Mouse (Mus musculus): ENCODE results near the gene Tmem183a. TPM values are rescaled to one million over a fixed set of nuclear protein-coding genes. Genes with fewer than 3 reads are reported as not detected.

Tmem183a gene
- polyA plus RNA-seq, 1 experiment = 54.0 TPM

GRCm38 (mm10) chr1:134322591-134322990, 39.2 kb downstream of the Tmem183a start:
- DNase-seq (ENCODE audit: extremely low spot score in 1 of 2, low spot score in 1 of 2) = peak in 1 of 2 experiments; percentile 67

DNA sequence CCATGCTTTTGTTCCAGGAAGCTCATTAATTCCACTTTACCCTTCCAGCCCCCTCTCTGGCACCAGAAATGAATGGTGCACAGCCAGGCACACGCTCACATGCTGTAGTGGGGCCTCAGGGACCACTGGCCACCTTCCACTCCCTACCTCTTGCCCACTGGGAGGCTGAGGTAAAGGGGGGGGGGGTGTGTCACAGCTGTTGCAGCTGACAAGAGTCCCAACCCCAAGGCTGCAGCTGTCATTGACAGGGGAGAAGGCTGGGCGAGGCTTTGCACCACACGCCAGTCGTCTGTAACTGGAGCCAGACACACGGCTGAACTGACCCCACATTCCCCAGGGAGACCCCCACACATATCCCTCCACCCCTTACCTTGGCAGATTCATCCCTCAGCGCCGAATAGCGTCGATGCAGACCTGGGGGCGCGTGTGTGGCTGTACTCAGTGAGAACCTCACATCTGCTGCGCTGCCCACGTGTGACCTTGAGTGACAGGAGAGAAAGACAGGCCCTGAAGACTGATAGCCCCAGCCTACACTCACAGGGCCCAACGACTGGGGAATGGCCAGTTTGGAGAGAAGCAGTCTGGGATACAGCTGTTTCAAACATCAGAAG, 41.0 kb downstream of the Tmem183a start:
- DNase-seq (ENCODE audit: extremely low spot score in 1 of 2, low spot score in 1 of 2) = no peak

DNA sequence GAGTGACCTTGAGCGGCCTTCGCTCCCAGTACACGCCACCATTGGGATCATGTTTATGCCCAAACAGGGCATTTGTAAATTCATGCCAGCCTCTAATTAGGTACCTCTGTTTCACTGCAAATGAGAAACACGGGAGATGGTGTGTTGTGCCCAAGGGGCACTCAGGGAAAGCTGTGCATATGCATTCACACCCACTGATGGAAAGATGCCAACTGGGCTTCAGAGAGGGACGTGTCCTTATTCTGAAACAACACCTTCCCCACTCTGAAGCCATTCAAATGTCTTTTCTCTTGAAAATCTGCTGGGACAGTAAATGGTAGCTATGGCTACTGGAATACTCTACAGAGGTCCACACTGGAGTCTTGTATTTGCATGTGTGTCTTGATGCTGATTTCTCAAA, 43.5 kb downstream of the Tmem183a start:
- no peak for DNase-seq (ENCODE audit: extremely low spot score in 1 of 2, low spot score in 1 of 2)

DNA sequence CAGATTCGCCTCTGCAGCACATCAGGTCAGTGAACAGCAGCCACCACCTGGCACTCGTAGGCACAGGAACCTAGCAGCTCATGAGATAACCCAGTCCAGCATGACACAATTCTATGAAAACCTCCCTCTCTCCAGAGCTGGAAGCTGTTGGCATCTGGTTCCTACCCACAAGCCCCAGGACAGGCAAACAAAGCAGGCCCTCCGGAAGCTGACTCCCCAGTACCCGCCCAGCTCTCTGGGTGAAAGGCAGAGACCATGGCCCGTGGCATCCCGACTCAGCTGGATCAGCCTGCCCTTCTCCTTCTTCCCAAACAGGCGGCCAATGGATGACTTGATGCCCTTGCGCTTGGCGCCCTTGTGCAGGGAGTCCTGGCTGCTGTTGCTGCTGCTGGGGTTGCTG, 45.4 kb downstream of the Tmem183a start:
- DNase-seq (ENCODE audit: extremely low spot score in 1 of 2, low spot score in 1 of 2) = no peak

- DNase-seq (ENCODE audit: extremely low spot score in 1 of 2, low spot score in 1 of 2) = no peak
These were observed 46.6 kb downstream of the Tmem183a start for GRCm38 (mm10) chr1:134315181-134315580.

- no peak for DNase-seq (ENCODE audit: extremely low spot score in 1 of 2, low spot score in 1 of 2)
These were observed 50.0 kb downstream of the Tmem183a start for GRCm38 (mm10) chr1:134311760-134312159.

- DNase-seq (ENCODE audit: extremely low spot score in 1 of 2, low spot score in 1 of 2) = no peak
These were observed 51.0 kb downstream of the Tmem183a start for GRCm38 (mm10) chr1:134310729-134311128.

- no peak for DNase-seq (ENCODE audit: extremely low spot score in 1 of 2, low spot score in 1 of 2)
These were observed 51.5 kb downstream of the Tmem183a start for GRCm38 (mm10) chr1:134310291-134310690.

DNA sequence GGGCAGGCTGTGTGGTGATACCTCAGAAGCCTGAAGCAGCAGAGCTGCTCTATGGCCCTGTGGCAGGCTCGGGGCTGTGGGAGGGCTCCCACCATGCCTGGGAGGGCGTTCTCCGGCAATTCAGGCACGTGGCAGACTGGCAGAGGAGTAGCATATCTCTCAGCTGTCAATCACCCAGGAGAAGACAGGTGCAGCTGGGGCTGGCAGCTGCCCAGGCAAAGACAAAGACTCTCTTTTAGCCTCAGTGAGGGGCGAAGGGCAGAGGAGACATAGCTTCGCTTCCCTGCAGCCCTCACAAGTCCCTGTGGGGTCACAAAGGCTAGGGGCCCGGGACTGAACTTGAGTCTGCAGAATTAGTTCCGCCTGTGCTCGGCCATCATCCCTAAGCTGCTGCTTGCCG, 54.4 kb downstream of the Tmem183a start:
- DNase-seq (ENCODE audit: extremely low spot score in 1 of 2, low spot score in 1 of 2) = no peak

DNA sequence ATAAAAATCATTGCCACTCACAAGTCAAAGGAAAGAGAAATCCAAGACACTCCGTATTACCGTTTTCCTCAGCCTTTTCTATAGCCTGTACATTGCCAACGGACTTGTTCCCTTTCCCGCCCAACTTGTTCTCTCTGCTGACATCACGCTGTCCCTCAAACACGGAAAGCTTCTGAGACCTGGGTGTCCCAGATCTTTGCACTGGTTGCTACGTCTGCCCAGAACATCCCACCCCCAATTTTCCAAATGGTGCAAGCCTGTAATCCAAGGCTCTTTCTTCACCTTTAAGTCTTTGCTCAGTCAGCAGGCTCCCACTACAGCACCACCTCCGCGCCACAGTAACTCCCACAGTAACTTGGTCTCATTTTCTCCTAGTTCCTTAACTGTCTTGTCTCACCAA, 56.8 kb downstream of the Tmem183a start:
- DNase-seq (ENCODE audit: extremely low spot score in 1 of 2, low spot score in 1 of 2) = peak in 1 of 2 experiments; percentile 53

DNA sequence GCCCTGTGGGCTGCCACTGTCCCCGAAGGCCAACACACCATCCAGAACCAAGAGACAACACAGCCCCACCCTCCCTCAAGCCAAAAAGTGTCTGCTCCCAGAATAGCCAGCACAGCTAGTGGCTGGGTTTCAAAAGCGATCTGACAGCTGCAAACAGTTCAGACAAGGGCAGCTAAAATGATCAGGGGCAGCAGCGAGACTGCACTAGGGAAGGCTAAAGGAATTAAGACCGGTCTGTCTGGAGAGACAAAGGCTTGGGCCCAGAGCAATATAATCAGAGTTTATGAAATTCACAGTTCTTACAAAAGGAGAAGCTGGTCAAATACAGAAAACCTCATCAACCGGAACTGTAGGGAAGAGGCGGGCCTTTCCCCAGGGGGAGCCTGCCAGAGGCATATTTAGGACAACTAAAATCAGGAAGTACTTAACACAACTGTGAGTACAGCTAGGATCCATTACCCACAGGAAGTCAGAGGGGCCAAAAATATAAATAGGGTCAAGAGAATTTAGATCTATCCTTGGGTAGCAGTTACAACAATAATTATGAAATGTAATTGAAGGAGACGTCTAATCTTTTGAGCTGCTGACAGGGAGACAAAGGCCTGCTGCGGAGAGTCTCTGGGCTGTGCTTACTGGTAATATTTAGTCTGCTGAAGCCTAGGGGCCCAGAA, 59.1 kb downstream of the Tmem183a start:
- no peak for DNase-seq (ENCODE audit: extremely low spot score in 1 of 2, low spot score in 1 of 2)

DNA sequence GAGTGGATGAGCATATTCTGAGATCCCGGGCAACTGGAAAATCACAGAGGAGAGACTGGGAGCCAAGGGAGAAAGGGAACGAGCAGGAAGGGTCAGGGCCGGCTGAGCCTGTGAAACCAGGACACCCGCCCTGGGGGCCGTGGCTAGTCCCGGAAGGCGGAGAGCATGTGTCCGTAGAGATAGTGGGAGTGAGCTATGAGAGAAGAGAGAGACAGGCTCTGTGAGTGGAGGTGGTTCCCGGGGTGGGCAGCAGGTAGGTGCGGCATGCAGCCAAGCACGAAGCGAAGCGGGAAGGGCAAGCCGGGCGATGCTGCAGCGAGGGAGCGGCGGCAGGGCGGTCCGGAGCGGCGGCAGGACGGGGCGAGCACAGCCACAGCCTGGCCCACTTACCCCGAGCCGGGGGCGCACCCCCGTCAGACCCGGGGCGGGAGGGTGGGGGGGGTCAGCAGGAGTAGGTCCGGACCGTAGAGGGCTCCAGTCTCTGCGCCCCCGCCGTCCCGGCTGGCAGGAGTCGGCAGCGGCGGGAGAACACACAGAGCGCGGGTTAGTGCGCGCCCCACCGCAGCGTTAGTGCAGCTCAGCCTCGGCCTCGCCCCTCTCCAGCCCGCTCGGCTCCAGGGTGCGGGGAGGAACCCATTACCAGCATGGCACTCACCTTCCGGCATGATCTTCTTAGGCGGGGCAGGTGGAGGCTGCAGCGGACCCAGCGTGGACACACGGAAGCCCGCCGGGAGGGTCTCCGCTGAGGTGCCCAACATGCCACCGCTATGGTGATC, 63.0 kb downstream of the Tmem183a start:
- no peak for DNase-seq (ENCODE audit: extremely low spot score in 1 of 2, low spot score in 1 of 2)

DNA sequence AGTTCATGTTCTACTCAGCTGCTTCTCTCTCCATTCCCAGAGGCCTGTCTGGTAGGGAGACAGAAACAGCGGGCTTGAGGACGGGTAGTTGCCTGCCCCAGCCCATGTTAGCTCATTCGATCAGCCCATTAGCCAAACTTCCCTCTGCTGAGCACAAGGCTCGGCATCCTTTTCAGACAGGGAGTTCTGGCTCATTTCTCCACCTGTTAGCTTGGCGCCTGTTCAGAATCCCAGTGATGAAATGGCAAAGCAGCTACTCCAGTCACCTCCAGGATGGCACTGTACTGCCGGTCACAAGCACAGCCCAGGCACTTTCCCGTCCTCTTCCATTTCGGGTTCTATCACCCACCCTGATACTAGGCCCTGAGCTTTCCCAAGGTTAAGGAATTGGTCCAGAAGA, 64.5 kb downstream of the Tmem183a start:
- no peak for DNase-seq (ENCODE audit: extremely low spot score in 1 of 2, low spot score in 1 of 2)

Other genes starting within 250 kb of the Tmem183a start
- gene Chil1, start 179.8 kb downstream of the Tmem183a start, polyA plus RNA-seq (2012; rRNA removed) = 23.1 and 23.6 TPM in 2 replicates
- gene Mybph, start 168.5 kb downstream of the Tmem183a start, polyA plus RNA-seq (2012; rRNA removed) = 0.50 and 1.0 TPM in 2 replicates
- gene Adora1, start 126.5 kb downstream of the Tmem183a start, polyA plus RNA-seq (2012; rRNA removed) = 87.1 and 88.6 TPM in 2 replicates
- 0.14 and 0.15 TPM in 2 replicates for gene Myog, start 72.0 kb downstream of the Tmem183a start, polyA plus RNA-seq (2012; rRNA removed)
- gene Ppfia4, start 29.1 kb downstream of the Tmem183a start, polyA plus RNA-seq (2012; rRNA removed) = 49.4 TPM in 2 replicates
- gene 4933406M09Rik, start 24.0 kb upstream of the Tmem183a start, polyA plus RNA-seq (2012; rRNA removed) = not detected in 2 replicates
- 14.0 and 15.9 TPM in 2 replicates for gene Cyb5r1, start 43.6 kb upstream of the Tmem183a start, polyA plus RNA-seq (2012; rRNA removed)
- 60.4 and 64.3 TPM in 2 replicates for gene Adipor1, start 53.4 kb upstream of the Tmem183a start, polyA plus RNA-seq (2012; rRNA removed)
- 26.5 and 28.4 TPM in 2 replicates for gene Klhl12, start 93.6 kb upstream of the Tmem183a start, polyA plus RNA-seq (2012; rRNA removed)
- 28.2 and 29.4 TPM in 2 replicates for gene Rabif, start 132.7 kb upstream of the Tmem183a start, polyA plus RNA-seq (2012; rRNA removed)
- 0.08 TPM in 1 of 2 replicates, not detected in the other for gene Mgat4e, start 187.7 kb upstream of the Tmem183a start, polyA plus RNA-seq (2012; rRNA removed)
- 29.9 and 31.5 TPM in 2 replicates for gene Kdm5b, start 198.2 kb upstream of the Tmem183a start, polyA plus RNA-seq (2012; rRNA removed)

All from frontal cortex, adult 2 months (tissue).